Mouse (Mus musculus): ENCODE measurements around the gene Sgta. TPM values are rescaled to one million over a fixed set of nuclear protein-coding genes. Genes with fewer than 3 reads are reported as not detected.

The Sgta gene
- polyA plus RNA-seq, 1 experiment from 2014 or later: 289 TPM

- no peak for DNase-seq (ENCODE audit: low spot score)
- Histone ChIP-seq H3K4me1 (peaks cover 15% of the 10 kb centered on the region), H3K27me3 (ENCODE audit: low read depth, poor library complexity, severe bottlenecking) (peaks cover 8% of the 10 kb centered on the region), H3K9me3 (replicated peaks) (no peaks in the 10 kb centered on the region), H3K36me3 (no peaks in the 10 kb centered on the region), H3K4me3 (no peak overlapping the region), H3K27ac (replicated peaks) (no peak overlapping the region)
- WGBS: 90% methylated on average over 7 of the region's 7 CpGs
Observed at GRCm38 (mm10) chr10:81006005-81006677, 53.8 kb downstream of the Sgta start.

- Histone ChIP-seq H3K4me3 (0 out of 2 replicates have a peak overlapping the region, but pooled peaks have one; percentile 5), H3K27ac (replicated peaks) (no peak overlapping the region), H3K36me3 (no peaks in the 10 kb centered on the region), H3K9me3 (replicated peaks) (no peaks in the 10 kb centered on the region), H3K4me1 (peaks cover 32% of the 10 kb centered on the region), H3K27me3 (ENCODE audit: low read depth, poor library complexity, severe bottlenecking) (peaks cover 29% of the 10 kb centered on the region)
- no peak for DNase-seq (ENCODE audit: low spot score)
- WGBS: 59% methylated on average over 10 of the region's 10 CpGs
Observed at GRCm38 (mm10) chr10:81001161-81001560, 58.8 kb downstream of the Sgta start.

GRCm38 (mm10) chr10:81000197-81001062 is 59.6 kb downstream of the Sgta start:
- WGBS: 51% methylated on average over 28 of the region's 28 CpGs
- Histone ChIP-seq H3K4me1 (peaks cover 32% of the 10 kb centered on the region), H3K4me3 (0 out of 2 replicates have a peak overlapping the region, but pooled peaks have one; percentile 5), H3K27me3 (ENCODE audit: low read depth, poor library complexity, severe bottlenecking) (peaks cover 29% of the 10 kb centered on the region), H3K27ac (replicated peaks) (no peak overlapping the region), H3K9me3 (replicated peaks) (no peaks in the 10 kb centered on the region), H3K36me3 (no peaks in the 10 kb centered on the region)
- no peak for DNase-seq (ENCODE audit: low spot score)

GRCm38 (mm10) chr10:80999362-81000196 is 60.4 kb downstream of the Sgta start:
- peak overlapping the region; percentile 16; the same call in 1 of the 2 replicates for H3K4me3 ChIP-seq
- peak; percentile 85 for DNase-seq (ENCODE audit: low spot score)
- WGBS: 34% methylated on average over 37 of the region's 37 CpGs
- H3K36me3 ChIP-seq: no peaks in the 10 kb centered on the region
- H3K27ac ChIP-seq (replicated peaks): peak overlapping the region; percentile 49
- peaks cover 29% of the 10 kb centered on the region for H3K27me3 ChIP-seq (ENCODE audit: low read depth, poor library complexity, severe bottlenecking)
- peaks cover 37% of the 10 kb centered on the region for H3K4me1 ChIP-seq
- H3K9me3 ChIP-seq (replicated peaks): no peaks in the 10 kb centered on the region

- peaks cover 37% of the 10 kb centered on the region for H3K4me1 ChIP-seq
- no peak overlapping the region for H3K4me3 ChIP-seq
- DNase-seq (ENCODE audit: low spot score): peak; percentile 57
- H3K27ac ChIP-seq (replicated peaks): no peak overlapping the region
- 24% methylated on average over 12 of the region's 12 CpGs for WGBS
- peaks cover 31% of the 10 kb centered on the region for H3K27me3 ChIP-seq (ENCODE audit: low read depth, poor library complexity, severe bottlenecking)
- no peaks in the 10 kb centered on the region for H3K36me3 ChIP-seq
- no peaks in the 10 kb centered on the region for H3K9me3 ChIP-seq (replicated peaks)
Observed at GRCm38 (mm10) chr10:80998778-80999177, 61.2 kb downstream of the Sgta start.

- Histone ChIP-seq H3K36me3 (no peaks in the 10 kb centered on the region), H3K27ac (replicated peaks) (no peak overlapping the region), H3K27me3 (ENCODE audit: low read depth, poor library complexity, severe bottlenecking) (peaks cover 34% of the 10 kb centered on the region), H3K9me3 (replicated peaks) (no peaks in the 10 kb centered on the region), H3K4me3 (no peak overlapping the region), H3K4me1 (peaks cover 40% of the 10 kb centered on the region)
- WGBS: 48% methylated on average over 14 of the region's 14 CpGs
- no peak for DNase-seq (ENCODE audit: low spot score)
Observed at GRCm38 (mm10) chr10:80998021-80998420, 62.0 kb downstream of the Sgta start.

- H3K4me3 ChIP-seq: no peak overlapping the region
- no peak for DNase-seq (ENCODE audit: low spot score)
- H3K27ac ChIP-seq (replicated peaks): no peak overlapping the region
- H3K4me1 ChIP-seq: peaks cover 40% of the 10 kb centered on the region
- peaks cover 41% of the 10 kb centered on the region for H3K27me3 ChIP-seq (ENCODE audit: low read depth, poor library complexity, severe bottlenecking)
- 85% methylated on average over 8 of the region's 8 CpGs for WGBS
- H3K9me3 ChIP-seq (replicated peaks): no peaks in the 10 kb centered on the region
- H3K36me3 ChIP-seq: no peaks in the 10 kb centered on the region
Observed at GRCm38 (mm10) chr10:80997332-80997731, 62.6 kb downstream of the Sgta start.

- Histone ChIP-seq H3K4me1 (peaks cover 35% of the 10 kb centered on the region), H3K9me3 (replicated peaks) (no peaks in the 10 kb centered on the region), H3K27me3 (ENCODE audit: low read depth, poor library complexity, severe bottlenecking) (peaks cover 37% of the 10 kb centered on the region), H3K36me3 (no peaks in the 10 kb centered on the region), H3K27ac (replicated peaks) (no peak overlapping the region), H3K4me3 (no peak overlapping the region)
- no peak for DNase-seq (ENCODE audit: low spot score)
- WGBS: 95% methylated on average over 8 of the region's 8 CpGs
Observed at GRCm38 (mm10) chr10:80996501-80996900, 63.5 kb downstream of the Sgta start.

GRCm38 (mm10) chr10:80995091-80995632 is 64.8 kb downstream of the Sgta start:
- Histone ChIP-seq H3K9me3 (replicated peaks) (no peaks in the 10 kb centered on the region), H3K27ac (replicated peaks) (no peak overlapping the region), H3K27me3 (ENCODE audit: low read depth, poor library complexity, severe bottlenecking) (peaks cover 32% of the 10 kb centered on the region), H3K4me1 (peaks cover 21% of the 10 kb centered on the region), H3K4me3 (no peak overlapping the region), H3K36me3 (no peaks in the 10 kb centered on the region)
- WGBS: 16% methylated on average over 21 of the region's 21 CpGs
- peak; percentile 79 for DNase-seq (ENCODE audit: low spot score)

GRCm38 (mm10) chr10:80994621-80995020 is 65.4 kb downstream of the Sgta start:
- no peaks in the 10 kb centered on the region for H3K9me3 ChIP-seq (replicated peaks)
- H3K27me3 ChIP-seq (ENCODE audit: low read depth, poor library complexity, severe bottlenecking): peaks cover 31% of the 10 kb centered on the region
- DNase-seq (ENCODE audit: low spot score): no peak
- WGBS: 61% methylated on average over 4 of the region's 4 CpGs
- no peak overlapping the region for H3K4me3 ChIP-seq
- H3K27ac ChIP-seq (replicated peaks): no peak overlapping the region
- H3K4me1 ChIP-seq: peaks cover 16% of the 10 kb centered on the region
- no peaks in the 10 kb centered on the region for H3K36me3 ChIP-seq
